Mouse (Mus musculus) embryonic fibroblast, embryonic 13.5 days (primary cell): ENCODE data around the gene Slc35d2. TPM values are rescaled to one million over a fixed set of nuclear protein-coding genes. Genes with fewer than 3 reads are reported as not detected.
"Not testable (repeated sequence)": the region's sequence is repeated elsewhere in the genome, so short reads cannot be mapped to it uniquely, and the experiment has no call there.

Source experiments
- H3K27ac ChIP-seq: 2 replicates; pipeline ENCODE4 v1.5.1; 2012; ENCODE audit warnings: low read length, control low read depth, inconsistent platforms; ENCODE audit not compliant: insufficient read depth
- H3K4me1 ChIP-seq: 2 replicates; pipeline ENCODE4 v1.6.1; 2011; ENCODE audit warnings: low read length; ENCODE audit not compliant: control insufficient read depth, insufficient read depth
- H3K4me3 ChIP-seq: 2 replicates; pipeline ENCODE4 v1.5.1; 2011; ENCODE audit warnings: mild to moderate bottlenecking, control low read depth, low read length; ENCODE audit not compliant: insufficient read depth
- CTCF ChIP-seq: IDR thresholded peaks from 2 replicates; pipeline ENCODE4 v1.5.1; 2011; ENCODE audit warnings: mild to moderate bottlenecking, control low read depth, low read length, moderate library complexity, borderline replicate concordance; ENCODE audit not compliant: insufficient read depth
- POLR2A ChIP-seq: IDR thresholded peaks from 2 replicates; pipeline ENCODE4 v1.6.1; 2011; ENCODE audit warnings: low read depth, mild to moderate bottlenecking, control low read depth, low read length, moderate library complexity
- polyA plus RNA-seq: library from polyadenylated mRNA; stranded (reverse); fragments of >200 nt; gene quantifications from 2 replicates; pipeline ENCODE4 v1.2.4, GENCODE M21; 2011; ENCODE audit warnings: low read depth; ENCODE audit not compliant: missing spikeins, insufficient read length

Slc35d2 gene
- polyA plus RNA-seq, 1 experiment: 12.8 TPM

- TF ChIP-seq CTCF: no peak
- no peak for TF ChIP-seq POLR2A
- Histone ChIP-seq H3K4me3 (no peak overlapping the region), H3K27ac (no peak overlapping the region)
Measured at GRCm38 (mm10) chr13:64066653-64067052, 62.5 kb downstream of the Slc35d2 start.

GRCm38 (mm10) chr13:64064276-64064675, 64.9 kb downstream of the Slc35d2 start:
- no peaks in the 10 kb centered on the region; the same call in 1 of the 2 replicates for H3K4me1 ChIP-seq
- H3K27ac ChIP-seq: no peak overlapping the region
- H3K4me3 ChIP-seq: no peak overlapping the region
- TF ChIP-seq CTCF (no peak), POLR2A (no peak)

More at GRCm38 (mm10) chr13:64066653-64067052, 62.5 kb downstream of the Slc35d2 start:
- H3K4me1 ChIP-seq: no peaks in the 10 kb centered on the region; the same call in 1 of the 2 replicates

- TF ChIP-seq POLR2A (no peak), CTCF (no peak)
- Histone ChIP-seq H3K4me1 (no peaks in the 10 kb centered on the region), H3K4me3 (no peak overlapping the region), H3K27ac (no peak overlapping the region)
Measured at GRCm38 (mm10) chr13:64060935-64061506, 68.1 kb downstream of the Slc35d2 start.

- H3K27ac ChIP-seq: no peak overlapping the region
- no peak overlapping the region for H3K4me3 ChIP-seq
- H3K4me1 ChIP-seq: no peaks in the 10 kb centered on the region
- TF ChIP-seq CTCF (no peak), POLR2A (no peak)
Measured at GRCm38 (mm10) chr13:64053959-64054358, 75.2 kb downstream of the Slc35d2 start.

GRCm38 (mm10) chr13:64052281-64052680, 76.9 kb downstream of the Slc35d2 start:
- H3K4me3 ChIP-seq, H3K27ac ChIP-seq, H3K4me1 ChIP-seq: not testable (repeated sequence)

GRCm38 (mm10) chr13:64050895-64051294, 78.3 kb downstream of the Slc35d2 start:
- H3K4me1 ChIP-seq: no peaks in the 10 kb centered on the region
- no peak overlapping the region for H3K4me3 ChIP-seq
- TF ChIP-seq CTCF (no peak), POLR2A (no peak)
- H3K27ac ChIP-seq: no peak overlapping the region

- H3K4me3 ChIP-seq: no peak overlapping the region
- H3K4me1 ChIP-seq: no peaks in the 10 kb centered on the region
- no peak for TF ChIP-seq POLR2A
- TF ChIP-seq CTCF: no peak
- H3K27ac ChIP-seq: no peak overlapping the region
Measured at GRCm38 (mm10) chr13:64049535-64049934, 79.6 kb downstream of the Slc35d2 start.

GRCm38 (mm10) chr13:64048467-64048866, 80.7 kb downstream of the Slc35d2 start:
- Histone ChIP-seq H3K4me3 (no peak overlapping the region), H3K4me1 (no peaks in the 10 kb centered on the region), H3K27ac (no peak overlapping the region)
- no peak for TF ChIP-seq POLR2A
- TF ChIP-seq CTCF: no peak

Other genes with a start within 250 kb of the Slc35d2 start
- not detected in 2 replicates for gene Hsd17b3, start 40.1 kb downstream of the Slc35d2 start, polyA plus RNA-seq
- gene Zfp367, start 23.8 kb upstream of the Slc35d2 start, polyA plus RNA-seq: 18.6 and 21.2 TPM in 2 replicates
- gene Habp4, start 32.5 kb upstream of the Slc35d2 start, polyA plus RNA-seq: 25.6 and 26.5 TPM in 2 replicates
- gene Cdc14b, start 145.9 kb upstream of the Slc35d2 start, polyA plus RNA-seq: 18.5 and 20.1 TPM in 2 replicates
- gene Aaed1, start 183.3 kb upstream of the Slc35d2 start, polyA plus RNA-seq: 36.8 and 41.0 TPM in 2 replicates
- gene Ctsl, start 241.5 kb upstream of the Slc35d2 start, polyA plus RNA-seq: 713 and 939 TPM in 2 replicates